8 mouse cellular contexts compared by ENCODE assay signal in genomic region chr9:88326930-88327901, GRCm38 (mm10). TPM values are rescaled to one million over a fixed set of nuclear protein-coding genes. Genes with fewer than 3 reads are reported as not detected.
DNase-seq lines count a peak whose midpoint lies in the region; ATAC-seq and TF ChIP-seq lines count a peak whose summit lies in the region.

Nt5e (plus strand) TSS chr9:88327197.

- H3K4me2 ChIP-seq in embryonic facial prominence, embryonic 15.5 days (replicated peaks), result peak within 1 kb of the TSS; percentile 93
- H3K4me2 ChIP-seq in kidney, embryonic 14.5 days (replicated peaks; ENCODE audit: low read depth, low read length), result peak within 1 kb of the TSS; percentile 96
- peak within 1 kb of the TSS; percentile 87 for H3K4me2 ChIP-seq in limb, embryonic 15.5 days
- peak within 1 kb of the TSS; percentile 98 for H3K4me2 ChIP-seq in midbrain, postnatal 0 days (ENCODE audit: low read depth, low read length, poor library complexity, severe bottlenecking)

- H3K4me1 ChIP-seq in embryonic facial prominence, embryonic 15.5 days, result peaks cover 18% of the 10 kb centered on the region; the same call in 1 of the 2 replicates
- peaks cover 7% of the 10 kb centered on the region; the same call in 1 of the 2 replicates for H3K4me1 ChIP-seq in heart, embryonic 10.5 days
- no peaks in the 10 kb centered on the region for H3K4me1 ChIP-seq in kidney, embryonic 14.5 days (ENCODE audit: control insufficient read depth, insufficient read depth, low read length)
- H3K4me1 ChIP-seq in limb, embryonic 15.5 days, result peaks cover 16% of the 10 kb centered on the region
- no peaks in the 10 kb centered on the region for H3K4me1 ChIP-seq in midbrain, postnatal 0 days (ENCODE audit: insufficient read depth, low read length)

- peak within 1 kb of the TSS; percentile 63 for H3K4me3 ChIP-seq in embryonic facial prominence, embryonic 15.5 days (replicated peaks)
- peak within 1 kb of the TSS; percentile 73 for H3K4me3 ChIP-seq in heart, embryonic 10.5 days
- peak within 1 kb of the TSS; percentile 56 for H3K4me3 ChIP-seq in kidney, embryonic 14.5 days (ENCODE audit: low read length)
- H3K4me3 ChIP-seq in limb, embryonic 15.5 days, result peak within 1 kb of the TSS; percentile 57
- peak within 1 kb of the TSS; percentile 64 for H3K4me3 ChIP-seq in midbrain, postnatal 0 days (ENCODE audit: low read depth, low read length)

- H3K9ac ChIP-seq in embryonic facial prominence, embryonic 15.5 days, result peak within 1 kb of the TSS; percentile 45
- H3K9ac ChIP-seq in kidney, embryonic 14.5 days (ENCODE audit: low read depth, low read length), result peak within 1 kb of the TSS; percentile 58
- H3K9ac ChIP-seq in limb, embryonic 15.5 days, result peak within 1 kb of the TSS; percentile 67
- H3K9ac ChIP-seq in midbrain, postnatal 0 days (replicated peaks; ENCODE audit: low read length, poor library complexity, severe bottlenecking), result peak within 1 kb of the TSS; percentile 64

- 0 out of 2 replicates have a peak, but pooled peaks cover 3% of the 10 kb centered on the region for H3K9me3 ChIP-seq in embryonic facial prominence, embryonic 15.5 days (replicated peaks)
- 0 out of 2 replicates have a peak, but pooled peaks cover 6% of the 10 kb centered on the region for H3K9me3 ChIP-seq in heart, embryonic 10.5 days
- H3K9me3 ChIP-seq in kidney, embryonic 14.5 days (ENCODE audit: control insufficient read depth, low read length), result no peaks in the 10 kb centered on the region
- H3K9me3 ChIP-seq in limb, embryonic 15.5 days, result no peaks in the 10 kb centered on the region
- H3K9me3 ChIP-seq in midbrain, postnatal 0 days (ENCODE audit: low read length), result no peaks in the 10 kb centered on the region

- TF ChIP-seq CTCF in midbrain, postnatal 0 days (IDR thresholded peaks at IDR 0.05), result 0 out of 2 replicates have a peak, but pooled peaks have one; percentile 1

- WGBS in embryonic facial prominence, embryonic 15.5 days, result under 1% methylated on average over 64 of the region's 66 CpGs
- WGBS in heart, embryonic 10.5 days, result under 1% methylated on average over 65 of the region's 66 CpGs
- under 1% methylated on average over 59 of the region's 66 CpGs for WGBS in kidney, embryonic 14.5 days
- WGBS in limb, embryonic 15.5 days, result under 1% methylated on average over 65 of the region's 66 CpGs
- under 1% methylated on average over 64 of the region's 66 CpGs for WGBS in midbrain, postnatal 0 days

- ATAC-seq in embryonic facial prominence, embryonic 15.5 days (ENCODE audit: insufficient number of reproducible peaks, low FRiP score, low TSS enrichment, low read depth), result peak; percentile 89
- peak; percentile 96 for ATAC-seq in kidney, embryonic 14.5 days (ENCODE audit: low FRiP score, low TSS enrichment)
- peak; percentile 89 for ATAC-seq in limb, embryonic 15.5 days (ENCODE audit: insufficient number of reproducible peaks, low FRiP score, low TSS enrichment, low read depth)
- ATAC-seq in midbrain, postnatal 0 days (ENCODE audit: low FRiP score), result peak; percentile 80

- H3K27me3 ChIP-seq in embryonic facial prominence, embryonic 15.5 days, result 0 out of 2 replicates have a peak, but pooled peaks cover 5% of the 10 kb centered on the region
- H3K27me3 ChIP-seq in heart, embryonic 10.5 days (ENCODE audit: insufficient read depth, poor library complexity, severe bottlenecking), result peaks cover 35% of the 10 kb centered on the region
- peaks cover 6% of the 10 kb centered on the region; the same call in 1 of the 2 replicates for H3K27me3 ChIP-seq in kidney, embryonic 14.5 days (ENCODE audit: control insufficient read depth, insufficient read depth, low read length)
- H3K27me3 ChIP-seq in limb, embryonic 15.5 days, result 0 out of 2 replicates have a peak, but pooled peaks cover 4% of the 10 kb centered on the region
- H3K27me3 ChIP-seq in midbrain, postnatal 0 days (ENCODE audit: insufficient read depth, low read length), result no peaks in the 10 kb centered on the region

- DNase-seq in thymus, adult 18-20 months, result peak; percentile 11 to 27
- DNase-seq in thymus, postnatal 10 days (ENCODE audit: low spot score in 2 of 2), result no peak
- DNase-seq in heart, embryonic 10.5 days (ENCODE audit: low spot score), result peak; percentile 86
- peak; percentile 69 for DNase-seq in midbrain, postnatal 0 days (ENCODE audit: low spot score)
- DNase-seq in spleen, postnatal 4 days (ENCODE audit: low spot score in 2 of 2), result peak; percentile 20 to 70

- no peaks in the 10 kb centered on the region for H3K36me3 ChIP-seq in embryonic facial prominence, embryonic 15.5 days
- no peaks in the 10 kb centered on the region for H3K36me3 ChIP-seq in heart, embryonic 10.5 days
- no peaks in the 10 kb centered on the region for H3K36me3 ChIP-seq in kidney, embryonic 14.5 days (ENCODE audit: control insufficient read depth, insufficient read depth, low read length)
- H3K36me3 ChIP-seq in limb, embryonic 15.5 days, result no peaks in the 10 kb centered on the region
- no peaks in the 10 kb centered on the region for H3K36me3 ChIP-seq in midbrain, postnatal 0 days (ENCODE audit: insufficient read depth, low read length)

- peak within 1 kb of the TSS; percentile 12; the same call in 1 of the 2 replicates for H3K27ac ChIP-seq in embryonic facial prominence, embryonic 15.5 days (replicated peaks)
- H3K27ac ChIP-seq in heart, embryonic 10.5 days, result peak within 1 kb of the TSS; percentile 79
- no peak within 1 kb of the TSS for H3K27ac ChIP-seq in kidney, embryonic 14.5 days (ENCODE audit: low read depth, low read length)
- H3K27ac ChIP-seq in limb, embryonic 15.5 days, result peak within 1 kb of the TSS; percentile 68
- no peak within 1 kb of the TSS for H3K27ac ChIP-seq in midbrain, postnatal 0 days (ENCODE audit: low read depth, low read length)

RNA-seq across cellular contexts. Expression of gene Nt5e, which starts in this region (rescaled TPM):
- 18.9 and 20.6 TPM in 2 replicates for polyA plus RNA-seq in embryonic facial prominence, embryonic 15.5 days (2015; fragmentation: Nextera tagmentation; extraction: Ambion mirVana)
- 1.9 and 2.4 TPM in 2 replicates for polyA plus RNA-seq in heart, embryonic 10.5 days (2016; fragmentation: Nextera tagmentation; extraction: Ambion mirVana)
- polyA plus RNA-seq in kidney, embryonic 14.5 days (2014; fragmentation: Nextera tagmentation; extraction: Ambion mirVana), result 0.17 and 1.7 TPM in 2 replicates
- polyA plus RNA-seq in limb, embryonic 15.5 days (2015; fragmentation: Nextera tagmentation; extraction: Ambion mirVana), result 39.3 and 40.2 TPM in 2 replicates
- 4.2 and 5.3 TPM in 2 replicates for total RNA-seq in midbrain, postnatal 0 days (2014; rRNA removed)
- polyA plus RNA-seq in midbrain, postnatal 0 days (2015; fragmentation: Nextera tagmentation; extraction: Ambion mirVana), result 2.2 and 2.6 TPM in 2 replicates

Comparison
In these comparisons a context has a peak if more than half of its experiments do, and no peak if none do; other contexts are left out.
1. DNase-seq: peak in thymus, adult 18-20 months (2 of 2), heart, embryonic 10.5 days (single experiment), midbrain, postnatal 0 days (single experiment) and spleen, postnatal 4 days (2 of 2); none in thymus, postnatal 10 days (0 of 2).
2. H3K27ac ChIP-seq: peak in embryonic facial prominence, embryonic 15.5 days (single experiment), heart, embryonic 10.5 days (single experiment) and limb, embryonic 15.5 days (single experiment); none in kidney, embryonic 14.5 days (single experiment) and midbrain, postnatal 0 days (single experiment).
3. Peak in every context shown above with its lines, with median percentiles within 50 percentile points of each other: ATAC-seq, H3K4me2 ChIP-seq, H3K4me3 ChIP-seq and H3K9ac ChIP-seq.